Mouse (Mus musculus) liver, adult (tissue): ENCODE measurements around the gene Ptprs.

Source experiments
- GATA4 ChIP-seq: IDR thresholded peaks from 2 replicates; pipeline ENCODE4 v1.6.1; 2014; ENCODE audit warnings: mild to moderate bottlenecking, low read length; ENCODE audit not compliant: insufficient replicate concordance

The Ptprs gene

DNA sequence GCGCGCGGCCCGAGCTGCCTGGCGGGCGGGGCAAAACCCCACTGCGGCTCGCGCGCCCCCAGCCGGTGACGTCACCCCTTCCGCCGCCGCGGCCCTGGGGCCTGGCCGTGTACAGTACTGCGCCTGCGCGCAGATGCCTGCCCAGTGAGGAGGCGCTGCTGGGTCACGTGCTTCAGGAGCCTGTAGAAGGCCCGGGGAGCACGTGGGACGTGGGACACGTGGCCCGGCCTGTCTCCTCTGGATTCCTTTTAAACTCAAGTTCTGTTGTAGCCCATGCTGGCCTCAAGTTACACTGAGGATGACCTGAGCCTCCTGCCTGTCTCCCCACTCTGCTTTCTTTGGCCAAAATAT lies at the start of gene Ptprs:
TSS of gene Ptprs (minus strand) at position 82 of the 351 bp plus-strand sequence.
- TF ChIP-seq GATA4 = no peak

- no peak for TF ChIP-seq GATA4
These were observed 48.7 kb upstream of the Ptprs start for GRCm38 (mm10) chr17:56524943-56525342.

- TF ChIP-seq GATA4 = no peak
These were observed 46.5 kb upstream of the Ptprs start for GRCm38 (mm10) chr17:56522744-56523143.

DNA sequence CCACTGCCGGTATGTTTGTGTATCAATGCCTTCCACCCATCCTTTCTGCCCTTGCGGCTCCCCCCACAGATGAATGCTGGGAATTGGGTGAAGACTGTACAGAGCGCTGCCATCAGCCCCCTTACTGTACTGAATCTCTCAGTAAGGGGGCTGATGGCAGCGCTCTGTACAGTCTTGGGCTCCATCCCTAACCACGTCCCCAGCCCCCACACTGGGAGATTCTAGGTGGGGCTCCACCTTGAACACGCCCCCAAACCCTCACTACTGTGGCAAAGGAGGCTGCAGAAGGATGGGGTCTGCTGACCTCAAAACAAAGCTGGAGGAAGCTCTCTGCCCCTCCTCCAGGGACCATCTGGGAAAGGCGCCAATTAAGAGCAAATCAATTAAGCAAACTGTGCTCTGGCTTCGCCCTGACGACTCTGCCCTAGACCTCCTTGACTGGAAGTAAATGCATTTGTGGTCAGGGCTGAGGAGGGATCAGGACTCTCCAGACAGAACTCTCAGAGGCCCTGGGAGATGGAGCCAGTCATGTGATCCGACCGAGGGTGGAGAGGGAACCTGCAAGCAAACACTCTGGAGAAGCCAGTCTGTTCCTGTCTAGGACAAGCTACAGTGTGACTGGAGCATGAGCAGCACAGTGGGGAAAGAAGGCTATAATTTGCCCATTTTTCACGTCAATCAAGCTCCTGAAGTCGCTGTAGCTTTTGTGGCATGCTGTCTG lies 39.6 kb upstream of the Ptprs start:
- TF ChIP-seq GATA4 = no peak

- no peak for TF ChIP-seq GATA4
These were observed 38.6 kb upstream of the Ptprs start for GRCm38 (mm10) chr17:56514916-56515315.

DNA sequence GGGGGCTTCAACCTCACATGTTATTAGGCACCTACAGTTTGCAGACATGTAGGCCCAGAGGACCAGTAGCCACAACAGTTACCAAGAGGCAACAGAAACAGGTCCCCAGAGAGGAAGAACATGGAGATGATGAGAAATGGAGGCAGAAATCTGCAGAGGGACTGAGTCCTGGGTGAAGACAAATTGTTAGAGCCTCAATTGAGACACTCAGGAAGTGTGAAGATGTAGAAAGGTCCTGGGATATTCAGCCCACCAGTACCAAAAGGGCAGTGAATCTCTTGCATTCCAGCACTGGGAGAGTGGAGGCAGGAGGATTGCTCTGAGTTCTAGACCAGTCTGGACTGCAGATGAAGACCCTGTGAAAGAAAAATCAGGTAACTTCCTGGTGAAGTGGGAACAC lies 38.0 kb upstream of the Ptprs start:
- TF ChIP-seq GATA4 = no peak

DNA sequence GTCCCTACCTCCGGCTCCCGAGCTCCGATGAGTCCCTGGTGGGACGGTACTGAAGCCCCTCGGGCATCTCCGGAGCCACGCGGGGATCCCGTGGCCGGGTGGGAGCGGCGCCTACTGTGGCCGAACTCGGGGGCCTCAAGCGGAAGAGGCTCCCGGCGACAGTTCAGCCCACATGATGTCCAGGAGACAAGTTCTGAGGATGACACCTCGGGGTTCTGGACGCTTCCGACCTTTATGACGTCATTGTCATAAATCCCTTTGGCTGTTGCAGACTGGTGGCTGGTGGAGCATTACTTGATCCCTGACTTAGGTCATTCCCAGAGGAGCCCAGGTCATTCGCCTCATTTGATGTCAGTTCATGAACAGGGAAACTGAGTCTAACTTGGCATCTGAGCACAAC lies 36.0 kb upstream of the Ptprs start, which contains the start of gene Znrf4:
TSS of gene Znrf4 (minus strand) at position 122 of the 400 bp plus-strand sequence.
- no peak for TF ChIP-seq GATA4

DNA sequence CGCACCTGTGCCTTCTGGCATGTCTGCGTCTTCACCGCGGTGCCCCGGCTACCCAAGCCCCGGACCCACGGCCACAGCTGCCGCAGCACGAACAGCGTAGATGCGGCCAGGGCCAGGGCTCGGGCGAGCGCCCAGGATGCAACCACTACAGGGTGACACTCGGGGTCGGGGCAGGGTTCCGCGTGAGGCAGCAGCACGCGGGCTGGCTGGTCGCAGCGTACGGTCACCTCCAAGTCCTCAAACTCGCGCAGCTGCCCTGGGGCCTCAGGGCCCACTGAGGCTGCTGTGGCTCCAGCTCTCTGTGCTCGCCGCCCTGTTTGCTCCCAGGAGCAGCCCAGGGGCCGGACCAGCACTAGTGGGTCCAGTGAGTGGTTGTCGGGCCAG lies 35.4 kb upstream of the Ptprs start:
- TF ChIP-seq GATA4 = no peak

- TF ChIP-seq GATA4 = no peak
These were observed 34.9 kb upstream of the Ptprs start for GRCm38 (mm10) chr17:56510970-56511706.

DNA sequence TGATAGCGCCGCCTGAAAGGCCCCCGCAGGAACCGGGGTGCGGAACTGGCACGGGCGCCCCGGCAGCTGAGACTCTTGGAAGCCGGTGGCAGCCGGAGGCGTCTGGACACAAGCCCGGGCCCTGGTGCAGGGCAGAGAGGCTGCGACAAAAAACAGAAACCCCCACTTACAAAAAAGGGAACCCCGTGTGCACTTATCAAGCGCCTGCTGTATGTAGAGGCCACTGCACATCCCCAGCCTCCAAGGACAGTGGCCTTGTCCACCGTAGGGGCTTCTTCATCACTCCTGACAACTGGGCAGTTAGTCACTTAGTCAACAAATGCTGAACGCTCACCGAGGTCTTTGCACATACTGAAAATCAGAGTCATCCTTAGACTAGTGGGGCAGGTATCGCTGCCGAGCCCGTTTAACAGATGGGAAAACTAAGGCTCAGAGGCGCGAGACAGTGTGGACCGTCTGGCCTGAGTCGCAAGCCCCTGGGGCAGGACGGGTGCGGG lies 34.2 kb upstream of the Ptprs start:
- TF ChIP-seq GATA4 = no peak

DNA sequence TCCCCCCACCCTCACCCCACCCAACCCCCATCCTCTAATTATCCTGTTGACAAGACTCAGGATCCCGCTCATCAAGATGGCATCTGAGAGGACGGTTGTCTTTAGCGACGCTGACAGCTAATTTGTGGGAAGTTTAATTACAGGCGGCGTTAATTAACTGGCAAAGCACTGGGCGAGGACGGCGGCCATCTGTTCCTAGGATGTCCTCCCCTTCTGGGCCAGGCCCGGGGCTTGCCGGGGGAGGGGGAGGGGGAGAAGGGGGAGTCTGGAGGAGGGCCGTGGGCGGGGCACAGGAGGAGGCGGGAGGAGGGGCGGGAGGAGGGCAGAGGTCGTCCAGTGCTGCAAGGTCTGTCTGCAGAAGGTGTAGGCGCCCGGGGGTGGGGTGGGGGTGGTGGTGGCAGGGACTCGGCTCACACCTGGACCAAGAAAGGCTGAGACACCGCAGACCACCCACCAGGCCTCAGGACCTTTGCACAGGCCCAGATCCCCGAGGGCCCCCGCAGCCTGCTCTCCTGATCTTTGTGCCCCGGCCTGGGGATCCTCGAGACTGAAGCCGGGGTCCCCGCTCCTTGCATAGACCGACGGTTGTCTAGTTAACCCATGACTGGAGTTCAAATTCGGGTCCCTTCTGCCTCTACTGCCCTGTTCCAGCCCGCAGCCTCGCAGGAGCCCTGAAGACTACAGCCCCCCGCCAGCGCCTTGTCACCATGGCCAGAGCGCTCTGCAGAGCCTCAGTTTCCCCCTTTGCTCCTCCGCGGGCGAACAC lies 33.6 kb upstream of the Ptprs start:
- no peak for TF ChIP-seq GATA4

DNA sequence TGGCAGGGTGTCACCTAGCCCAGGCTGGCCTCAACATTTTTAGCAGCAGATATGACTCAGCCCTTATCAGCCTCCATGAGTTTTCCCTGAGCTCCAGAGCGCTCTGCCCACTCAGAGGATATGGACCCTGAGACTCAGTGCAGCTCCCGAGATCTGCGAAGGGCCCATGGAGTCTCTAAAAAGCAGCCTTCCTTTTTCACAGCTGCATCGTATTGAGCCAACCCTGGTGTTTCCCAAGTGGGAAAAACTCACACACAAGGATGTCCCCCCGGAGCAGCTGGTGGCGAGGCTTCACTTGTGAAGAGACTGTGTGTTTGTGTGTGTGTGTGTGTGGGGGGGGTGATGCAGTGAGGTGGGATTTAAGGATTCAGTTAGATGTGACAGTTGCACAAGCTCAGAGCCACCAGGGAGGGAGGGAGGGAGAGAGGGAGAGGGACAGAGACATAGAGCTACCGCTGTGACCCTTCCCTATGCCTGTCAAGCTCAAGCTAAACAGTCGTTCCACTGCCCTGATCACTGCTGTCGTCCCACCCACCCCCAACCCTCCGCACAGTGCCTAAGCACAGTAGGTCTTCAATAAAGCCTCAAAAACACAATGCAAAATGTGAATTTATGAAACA lies 32.8 kb upstream of the Ptprs start:
- no peak for TF ChIP-seq GATA4

- TF ChIP-seq GATA4 = no peak
These were observed 31.1 kb upstream of the Ptprs start for GRCm38 (mm10) chr17:56507161-56508068.

- no peak for TF ChIP-seq GATA4
These were observed 30.3 kb upstream of the Ptprs start for GRCm38 (mm10) chr17:56506417-56507065.
